Comparison of ENCODE assay signal across 7 mouse cellular contexts in the genomic region with DNA sequence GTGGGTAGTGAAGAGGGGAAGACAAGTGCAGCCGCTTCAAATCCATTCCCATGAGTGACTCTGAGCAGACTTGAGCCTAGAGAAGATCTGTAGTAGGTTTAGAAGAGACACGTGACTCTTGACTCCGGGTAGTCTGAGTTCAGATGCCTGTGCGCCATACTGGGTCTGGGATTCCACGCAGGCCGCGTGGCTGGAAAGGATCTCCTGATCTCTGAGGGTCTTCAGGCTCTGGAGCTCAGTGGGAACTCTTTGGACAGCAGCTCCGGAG. TPM values are rescaled to one million over a fixed set of nuclear protein-coding genes. Genes with fewer than 3 reads are reported as not detected.
A peak's percentile ranks its signal among the peaks of the same experiment; 100 is the strongest.
DNase-seq lines count a peak whose midpoint lies in the region; ATAC-seq and TF ChIP-seq lines count a peak whose summit lies in the region.

No protein-coding gene starts in this region.

- H3K27me3 ChIP-seq in lung, postnatal 0 days (replicated peaks; ENCODE audit: insufficient read depth, low read length): no peaks in the 10 kb centered on the region; the same call in 1 of the 2 replicates
- peaks cover 3% of the 10 kb centered on the region; the same call in 1 of the 2 replicates for H3K27me3 ChIP-seq in forebrain, embryonic 14.5 days (replicated peaks; ENCODE audit: control insufficient read depth, insufficient read depth, low read length)
- H3K27me3 ChIP-seq in liver, embryonic 14.5 days (ENCODE audit: control insufficient read depth, insufficient read depth, low read length): no peaks in the 10 kb centered on the region

- intact Hi-C loops in left cerebral cortex, postnatal 14 days (cut with DNase I): no loop called here

- no peak for TF ChIP-seq EP300 in lung, postnatal 0 days (IDR thresholded peaks at IDR 0.05)
- no peak for TF ChIP-seq EP300 in liver, embryonic 14.5 days (IDR thresholded peaks at IDR 0.05; ENCODE audit: low read depth)

- peaks cover 10% of the 10 kb centered on the region; the same call in 1 of the 2 replicates for H3K4me1 ChIP-seq in lung, postnatal 0 days (ENCODE audit: insufficient read depth, low read depth, low read length)
- H3K4me1 ChIP-seq in forebrain, embryonic 14.5 days (ENCODE audit: control insufficient read depth, insufficient read depth, low read length): no peaks in the 10 kb centered on the region; the same call in 1 of the 2 replicates
- H3K4me1 ChIP-seq in liver, embryonic 14.5 days (replicated peaks; ENCODE audit: control insufficient read depth in 2 of 2, insufficient read depth in 2 of 2, low read length in 1 of 2): peaks cover 66 to 84% of the 10 kb centered on the region in 2 experiments

- H3K9ac ChIP-seq in lung, postnatal 0 days (replicated peaks; ENCODE audit: low read depth): no peak overlapping the region
- peak overlapping the region; percentile 47; the same call in 1 of the 2 replicates for H3K9ac ChIP-seq in forebrain, embryonic 14.5 days (ENCODE audit: low read length)
- H3K9ac ChIP-seq in liver, embryonic 14.5 days (replicated peaks): peak overlapping the region; percentile 72

- TF ChIP-seq CTCF in lung, postnatal 0 days (IDR thresholded peaks at IDR 0.05): no peak
- no peak for TF ChIP-seq CTCF in liver, embryonic 14.5 days (IDR thresholded peaks at IDR 0.05; ENCODE audit: low read depth)

- no peaks in the 10 kb centered on the region for H3K9me3 ChIP-seq in lung, postnatal 0 days (ENCODE audit: low read length)
- H3K9me3 ChIP-seq in forebrain, embryonic 14.5 days (replicated peaks; ENCODE audit: control insufficient read depth, low read length): no peaks in the 10 kb centered on the region
- no peaks in the 10 kb centered on the region for H3K9me3 ChIP-seq in liver, embryonic 14.5 days (ENCODE audit: control insufficient read depth, low read length)

- 27% methylated on average over 8 of the region's 8 CpGs for WGBS in lung, postnatal 0 days
- 10% methylated on average over 8 of the region's 8 CpGs for WGBS in forebrain, embryonic 14.5 days
- WGBS in liver, embryonic 14.5 days (ENCODE audit: insufficient replicate concordance): 6% methylated on average over 8 of the region's 8 CpGs

- peak overlapping the region; percentile 77 for H3K4me2 ChIP-seq in lung, postnatal 0 days (replicated peaks; ENCODE audit: low read depth, low read length)
- H3K4me2 ChIP-seq in forebrain, embryonic 14.5 days (ENCODE audit: low read length): peak overlapping the region; percentile 77
- peak overlapping the region; percentile 99 for H3K4me2 ChIP-seq in liver, embryonic 14.5 days (ENCODE audit: low read depth)

- no peaks in the 10 kb centered on the region for H3K36me3 ChIP-seq in lung, postnatal 0 days (ENCODE audit: insufficient read depth, low read length)
- H3K36me3 ChIP-seq in forebrain, embryonic 14.5 days (ENCODE audit: control insufficient read depth, insufficient read depth, low read length): no peaks in the 10 kb centered on the region
- H3K36me3 ChIP-seq in liver, embryonic 14.5 days (replicated peaks; ENCODE audit: control insufficient read depth, insufficient read depth, low read depth): no peaks in the 10 kb centered on the region

- no peak for DNase-seq in lung, postnatal 0 days (ENCODE audit: low spot score)
- no peak for DNase-seq in lung, postnatal 25 days (ENCODE audit: low spot score)
- no peak for DNase-seq in forebrain, embryonic 14.5 days (ENCODE audit: low spot score)
- no peak for DNase-seq in liver, embryonic 14.5 days (ENCODE audit: low read depth in 3 of 3, low spot score in 3 of 3)
- peak; percentile 22 for DNase-seq in telencephalon, adult 2 months (ENCODE audit: low read depth, low spot score)
- DNase-seq in left cerebral cortex, postnatal 14 days (ENCODE audit: low spot score in 2 of 2): no peak
- no peak for DNase-seq in urinary bladder, postnatal 36 days (ENCODE audit: low spot score in 2 of 2)

- H3K27ac ChIP-seq in lung, postnatal 0 days (ENCODE audit: low read length): no peak overlapping the region
- no peak overlapping the region for H3K27ac ChIP-seq in forebrain, embryonic 14.5 days (ENCODE audit: low read depth, low read length)
- peak overlapping the region; percentile 83 for H3K27ac ChIP-seq in liver, embryonic 14.5 days

- ATAC-seq in lung, postnatal 0 days: 0 out of 2 replicates have a peak, but pooled peaks have one; percentile 5
- no peak for ATAC-seq in forebrain, embryonic 14.5 days
- peak; percentile 34 for ATAC-seq in liver, embryonic 14.5 days (ENCODE audit: insufficient read depth)

- peak overlapping the region; percentile 30; the same call in 1 of the 2 replicates for H3K4me3 ChIP-seq in lung, postnatal 0 days (ENCODE audit: low read depth, low read length)
- peak overlapping the region; percentile 38 for H3K4me3 ChIP-seq in forebrain, embryonic 14.5 days (ENCODE audit: low read depth, low read length)
- H3K4me3 ChIP-seq in liver, embryonic 14.5 days (ENCODE audit: insufficient read depth in 1 of 2, low read depth in 2 of 2, low read length in 2 of 2): peak overlapping the region; percentile 79 to 87

RNA-seq across cellular contexts. Expression of gene Notch3, which starts 53.5 kb away (rescaled TPM):
- polyA plus RNA-seq in lung, postnatal 0 days (2015; fragmentation: Nextera tagmentation; extraction: Ambion mirVana): 8.3 and 9.7 TPM in 2 replicates
- polyA plus RNA-seq in forebrain, embryonic 14.5 days (2014; fragmentation: Nextera tagmentation; extraction: Ambion mirVana): 5.6 and 6.0 TPM in 2 replicates
- 0.55 and 0.66 TPM in 2 replicates for polyA plus RNA-seq in liver, embryonic 14.5 days (2012; rRNA removed)
- polyA plus RNA-seq in liver, embryonic 14.5 days (2014; fragmentation: Nextera tagmentation; extraction: Ambion mirVana): 0.22 and 0.30 TPM in 2 replicates
- total RNA-seq in left cerebral cortex, postnatal 14 days (2021): 10 to 100 TPM; 13.8 to 15.4 TPM

Comparison
In these comparisons a context has a peak if more than half of its experiments do, and no peak if none do; other contexts are left out.
1. H3K4me3 ChIP-seq: peak in every context shown above with its lines; median percentile 83 in liver, embryonic 14.5 days; 38 in forebrain, embryonic 14.5 days; 30 in lung, postnatal 0 days.